Mouse (Mus musculus): ENCODE data around the gene Hcrt.

DNA sequence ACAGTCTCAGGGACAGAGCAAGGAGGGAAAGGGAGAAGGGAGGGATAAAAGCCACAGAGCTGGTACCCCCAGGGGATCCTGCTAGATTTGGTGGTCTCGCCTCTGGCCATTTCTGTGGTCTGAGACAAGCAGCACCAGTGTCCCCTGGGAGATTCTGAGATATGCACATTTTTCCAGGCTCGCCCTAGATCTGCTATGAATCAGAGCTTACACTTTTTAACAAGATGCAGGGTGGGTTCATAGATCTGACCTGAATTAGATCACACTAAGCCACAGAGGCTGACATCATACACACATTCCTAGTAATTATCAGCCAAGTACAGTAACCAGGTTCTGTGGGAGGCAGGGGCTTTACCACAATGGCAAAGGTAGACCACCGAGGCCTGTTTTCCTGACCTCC lies 27.0 kb upstream of the Hcrt start:
- TF ChIP-seq CTCF (IDR thresholded peaks at IDR 0.05; ENCODE audit: control insufficient read depth, insufficient read depth, insufficient read length) (no peak), MYOG (IDR thresholded peaks at IDR 0.05; ENCODE audit: control insufficient read depth, extremely low read depth, insufficient read length) (no peak)

Data from C2C12 (cell line).